Mouse (Mus musculus) cerebellum, postnatal 10 days (tissue): ENCODE data around the gene Cacna2d3.

ENCODE experiments used
- DNase-seq, 2 experiments: peaks; one replicate each; pipeline ENCODE4 v3.0.0; 2021; ENCODE audit warnings: mixed read lengths in 2 of 2

Gene Cacna2d3

GRCm38 (mm10) chr14:28996569-28996968 lies 725.1 kb downstream of the Cacna2d3 start:
- no peak for DNase-seq

DNA sequence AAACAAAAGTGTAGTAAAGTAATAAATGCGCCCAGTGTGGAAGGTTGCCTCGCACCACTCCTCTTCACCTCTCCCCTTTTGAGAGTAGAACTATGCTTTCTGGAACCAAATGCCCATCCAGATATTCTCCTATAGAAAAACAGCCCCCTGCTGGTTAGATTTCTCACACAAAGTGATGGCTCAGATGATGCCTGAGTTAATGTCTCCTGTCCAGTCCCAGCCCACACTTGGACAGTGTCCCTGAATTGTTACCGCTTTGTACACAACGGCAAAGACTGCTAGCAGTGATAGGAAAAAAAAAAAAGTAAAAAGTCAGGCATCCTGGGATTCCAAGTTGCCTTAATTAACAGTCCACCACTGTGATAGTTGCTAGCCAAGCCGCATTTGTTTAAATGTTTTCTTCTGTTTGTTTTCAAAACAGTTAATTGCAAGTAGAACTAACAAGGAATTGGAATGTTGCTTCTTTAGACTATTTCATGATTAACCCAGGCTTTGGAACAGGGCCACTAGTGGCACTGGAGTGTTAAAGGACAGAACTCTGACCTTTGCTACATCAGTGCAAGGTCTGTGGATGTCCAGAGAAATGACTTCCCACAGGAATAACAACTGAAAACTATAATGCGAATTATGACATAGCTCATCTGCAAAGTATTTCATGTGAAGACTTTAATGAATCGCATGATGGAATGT lies 733.3 kb downstream of the Cacna2d3 start:
- DNase-seq: no peak

DNA sequence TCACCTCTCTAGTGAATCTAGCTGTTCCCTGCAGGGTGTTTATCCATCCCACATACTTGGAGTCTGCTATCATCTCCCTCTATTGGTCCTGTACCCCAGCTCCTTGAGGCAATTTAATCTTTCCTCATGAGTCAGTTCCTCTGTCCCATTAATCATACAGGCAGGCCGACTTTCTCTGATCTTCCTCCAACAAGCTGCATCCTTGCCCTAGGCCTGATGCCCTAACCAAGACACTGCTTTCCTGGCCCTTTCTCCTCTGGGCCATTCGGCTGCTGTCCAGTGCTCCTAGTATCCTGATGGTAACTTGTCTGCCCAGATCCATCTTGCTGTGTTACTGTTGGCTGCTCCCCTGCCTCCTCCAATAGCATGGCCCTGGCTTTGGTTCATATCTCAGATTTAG lies 737.4 kb downstream of the Cacna2d3 start:
- peak; percentile 48 to 57 for DNase-seq

GRCm38 (mm10) chr14:28980482-28980881 lies 741.2 kb downstream of the Cacna2d3 start:
- peak; percentile 54 to 55 for DNase-seq

- no peak for DNase-seq
Measured at GRCm38 (mm10) chr14:28979230-28979629, 742.4 kb downstream of the Cacna2d3 start.

DNA sequence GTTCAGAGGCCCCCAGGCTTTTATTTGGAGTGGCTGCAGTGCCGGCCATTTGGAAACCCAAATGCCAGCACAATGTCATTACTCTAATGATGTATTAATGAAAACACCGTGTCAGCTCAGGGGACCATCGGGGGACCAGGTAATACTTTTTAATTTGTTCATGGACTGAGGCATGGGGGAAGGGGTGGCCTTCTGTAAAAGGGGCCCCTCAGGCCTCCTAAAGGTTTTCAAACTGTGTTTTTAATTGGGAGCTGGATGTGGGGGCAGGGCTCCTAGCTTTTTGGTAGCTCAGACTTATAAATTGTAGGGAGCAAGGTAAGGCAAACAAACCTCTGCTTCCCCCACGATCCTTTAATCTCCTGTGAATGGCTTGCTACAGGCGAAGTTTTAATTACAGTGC lies 749.0 kb downstream of the Cacna2d3 start:
- no peak for DNase-seq

- DNase-seq: no peak
Measured at GRCm38 (mm10) chr14:28969247-28969646, 752.4 kb downstream of the Cacna2d3 start.

- DNase-seq: no peak
Measured at GRCm38 (mm10) chr14:28966881-28967280, 754.8 kb downstream of the Cacna2d3 start.

- no peak for DNase-seq
Measured at GRCm38 (mm10) chr14:28961379-28961778, 760.3 kb downstream of the Cacna2d3 start.

- no peak for DNase-seq
Measured at GRCm38 (mm10) chr14:28959042-28959441, 762.6 kb downstream of the Cacna2d3 start.

GRCm38 (mm10) chr14:28958131-28959015 lies 763.3 kb downstream of the Cacna2d3 start:
- peak; percentile 98 to 99 for DNase-seq

- DNase-seq: peak in 1 of 2 experiments; percentile 55
Measured at GRCm38 (mm10) chr14:28955181-28955580, 766.5 kb downstream of the Cacna2d3 start.

- peak; percentile 86 to 88 for DNase-seq
Measured at GRCm38 (mm10) chr14:28954588-28954987, 767.1 kb downstream of the Cacna2d3 start.

DNA sequence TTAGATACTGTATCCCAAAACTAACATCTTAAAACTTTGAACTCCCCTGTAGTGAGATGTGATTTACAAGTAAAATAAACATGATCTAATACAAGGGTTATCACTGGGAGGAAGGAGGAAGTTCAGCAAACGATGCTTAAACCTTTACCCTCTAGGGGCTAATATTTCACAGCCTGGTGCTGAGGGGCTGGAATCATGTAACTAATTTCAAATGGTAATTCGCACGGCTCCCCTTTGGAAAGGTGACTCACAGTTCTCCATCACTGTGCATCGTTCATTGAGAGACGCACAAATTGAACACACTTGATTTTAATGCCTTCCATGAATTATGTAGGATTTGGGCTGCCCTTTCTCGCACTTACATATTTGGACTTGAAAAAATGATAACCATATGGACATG lies 767.6 kb downstream of the Cacna2d3 start:
- peak in 1 of 2 experiments; percentile 26 for DNase-seq

DNA sequence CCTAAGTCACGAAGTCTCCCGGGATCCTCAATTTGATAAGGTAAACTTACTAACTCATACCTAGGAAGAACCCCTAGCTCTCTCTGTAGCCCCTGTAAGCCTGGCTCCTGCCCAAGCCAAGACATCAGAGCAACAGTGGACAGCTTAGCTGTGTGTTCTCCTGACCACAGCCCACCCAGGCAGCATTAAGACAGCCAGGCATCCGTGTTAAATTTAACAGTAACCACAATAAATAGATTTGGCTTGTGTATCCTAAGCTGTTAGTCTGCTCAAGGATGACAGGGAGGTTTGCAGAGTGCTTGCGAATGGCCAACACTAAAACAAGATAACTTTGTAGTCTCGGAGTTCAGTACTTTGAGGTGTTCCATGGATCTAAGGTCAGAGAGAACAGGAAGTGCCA lies 768.3 kb downstream of the Cacna2d3 start:
- peak; percentile 34 to 42 for DNase-seq

DNA sequence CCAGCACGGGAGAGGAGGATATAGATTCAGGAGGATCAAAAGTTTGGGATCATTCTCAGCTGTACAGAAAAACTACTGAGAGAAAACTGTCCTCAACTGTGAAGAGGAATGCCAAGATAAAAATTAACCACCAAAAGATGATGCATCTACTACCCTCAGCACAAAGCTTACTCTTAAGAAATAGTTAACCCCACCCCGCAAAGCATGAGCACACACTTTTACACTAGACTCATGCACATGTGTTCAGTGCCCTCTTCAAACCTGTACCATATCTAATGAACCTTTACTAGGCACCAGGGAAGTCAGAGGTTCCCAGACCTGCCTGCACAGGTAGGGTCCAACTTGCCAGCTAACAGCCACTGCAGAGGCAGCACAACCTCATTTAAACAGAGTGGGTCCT lies 771.2 kb downstream of the Cacna2d3 start:
- DNase-seq: no peak

- peak; percentile 33 to 49 for DNase-seq
Measured at GRCm38 (mm10) chr14:28949785-28950184, 771.9 kb downstream of the Cacna2d3 start.

- DNase-seq: no peak
Measured at GRCm38 (mm10) chr14:28948019-28948850, 773.4 kb downstream of the Cacna2d3 start.

GRCm38 (mm10) chr14:28932746-28933293 lies 788.8 kb downstream of the Cacna2d3 start:
- no peak for DNase-seq

- DNase-seq: no peak
Measured at GRCm38 (mm10) chr14:28923180-28923961, 798.3 kb downstream of the Cacna2d3 start.

- no peak for DNase-seq
Measured at GRCm38 (mm10) chr14:28918871-28919270, 802.8 kb downstream of the Cacna2d3 start.

DNA sequence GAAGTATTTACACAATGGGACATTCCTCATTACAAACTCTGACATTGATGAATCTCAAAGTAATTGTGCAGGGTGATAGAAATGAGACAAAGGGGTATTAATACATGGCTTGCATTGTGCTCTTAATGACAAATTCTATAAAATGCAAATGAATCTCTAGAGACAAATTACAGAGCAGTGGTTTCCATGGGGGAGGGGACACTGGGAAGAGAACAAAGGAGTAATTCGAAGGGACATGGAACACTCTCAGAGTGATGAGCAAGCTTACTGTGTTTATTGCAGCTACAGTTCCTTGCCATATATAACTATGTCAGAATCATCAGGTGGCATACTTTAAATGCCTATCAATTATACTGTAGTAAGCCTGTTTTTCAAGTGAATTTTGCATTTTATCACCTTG lies 806.7 kb downstream of the Cacna2d3 start:
- no peak for DNase-seq
